Mouse (Mus musculus): ENCODE data around the gene Il16. TPM values are rescaled to one million over a fixed set of nuclear protein-coding genes. Genes with fewer than 3 reads are reported as not detected.

Il16 gene
- total RNA-seq, 2 experiments from 2014 or later = 57.5 to 62.0 TPM

DNA sequence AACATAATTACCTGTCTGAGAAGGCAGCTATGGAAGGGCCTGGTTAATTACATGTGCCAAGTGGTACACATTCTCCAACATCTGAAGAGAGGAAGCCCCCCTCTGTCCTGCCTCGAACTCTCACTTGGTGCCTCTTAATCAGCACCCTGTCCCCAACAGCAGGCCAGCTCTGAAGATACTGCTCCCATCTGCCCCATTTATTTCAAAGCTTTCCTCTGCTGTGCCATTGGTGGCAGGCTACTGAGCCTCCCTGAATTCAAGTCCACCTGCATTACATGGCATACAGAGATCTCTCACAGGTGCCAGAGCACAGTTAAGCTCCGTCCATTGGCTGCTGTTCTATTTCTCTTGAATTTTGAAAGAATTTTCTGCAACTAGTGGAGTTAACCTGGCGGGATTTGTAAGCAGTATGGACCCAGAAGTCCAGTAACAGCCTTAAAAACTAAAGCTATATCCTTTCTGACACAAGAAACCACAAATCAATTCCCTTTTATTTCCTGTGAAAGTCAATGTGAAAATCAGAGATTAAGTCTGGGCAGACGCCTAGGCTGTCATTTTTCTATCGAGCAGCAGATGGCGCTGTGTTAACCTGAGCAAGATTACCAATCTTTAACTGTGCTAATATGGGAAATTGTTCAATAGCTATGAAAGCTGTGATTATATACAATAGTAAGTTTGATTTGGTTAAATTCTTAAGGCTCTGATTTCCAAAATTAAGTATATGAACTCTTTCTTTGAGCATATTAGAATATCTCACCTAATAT is 49.9 kb downstream of the Il16 start:
- peak in 1 of 2 experiments; percentile 46 for DNase-seq (ENCODE audit: low spot score in 2 of 2)

DNA sequence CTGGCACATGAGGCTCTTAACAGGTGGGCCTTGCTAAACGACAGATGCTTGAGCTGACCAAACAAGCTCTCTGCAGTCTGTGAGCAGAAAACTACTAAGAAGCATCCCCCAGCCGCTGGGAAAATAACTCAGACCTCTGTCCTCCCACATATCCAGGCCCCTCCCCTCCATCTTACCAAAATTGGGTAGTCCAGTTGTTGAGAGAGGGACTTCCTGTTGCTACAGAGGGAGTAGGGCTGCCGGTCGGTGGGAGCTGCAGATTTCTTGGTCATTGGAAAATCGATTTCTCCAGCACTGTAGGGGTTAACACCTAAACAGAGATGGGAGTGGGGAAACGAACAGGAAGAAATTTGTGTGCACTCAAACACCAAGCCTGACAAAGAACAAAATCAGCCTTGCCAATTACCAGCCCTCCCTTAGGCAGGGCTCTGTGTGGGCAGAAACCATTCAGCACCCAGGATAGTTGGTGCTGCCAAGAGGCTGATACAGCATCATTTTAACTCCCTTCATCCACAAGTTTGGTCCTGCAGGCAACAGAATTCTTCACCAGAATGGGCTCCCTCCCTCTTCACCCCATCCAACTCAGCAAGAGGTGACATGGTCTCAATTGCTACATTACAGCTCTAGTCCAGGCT is 62.8 kb downstream of the Il16 start:
- peak; percentile 33 to 71 for DNase-seq (ENCODE audit: low spot score in 2 of 2)

DNA sequence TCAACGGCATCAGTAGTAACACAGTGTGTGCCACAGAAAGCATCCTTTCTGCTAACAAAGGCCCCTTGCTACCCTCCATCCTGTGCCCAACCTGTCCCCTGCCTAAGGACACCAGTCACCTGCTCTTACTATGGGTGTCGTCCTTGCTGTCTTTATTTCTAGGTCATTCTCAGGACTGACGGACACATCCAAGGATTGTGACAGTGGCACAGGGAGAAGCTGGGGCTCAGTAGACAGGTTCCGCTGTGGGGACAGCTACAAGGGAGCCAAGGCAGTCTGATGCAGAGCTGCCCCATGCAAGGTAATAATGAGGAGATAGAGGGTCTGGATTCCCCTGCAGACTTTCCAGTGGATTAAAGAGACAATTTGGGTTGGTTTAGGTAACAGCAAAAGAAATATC is 67.0 kb downstream of the Il16 start:
- DNase-seq (ENCODE audit: low spot score in 2 of 2) = no peak

DNA sequence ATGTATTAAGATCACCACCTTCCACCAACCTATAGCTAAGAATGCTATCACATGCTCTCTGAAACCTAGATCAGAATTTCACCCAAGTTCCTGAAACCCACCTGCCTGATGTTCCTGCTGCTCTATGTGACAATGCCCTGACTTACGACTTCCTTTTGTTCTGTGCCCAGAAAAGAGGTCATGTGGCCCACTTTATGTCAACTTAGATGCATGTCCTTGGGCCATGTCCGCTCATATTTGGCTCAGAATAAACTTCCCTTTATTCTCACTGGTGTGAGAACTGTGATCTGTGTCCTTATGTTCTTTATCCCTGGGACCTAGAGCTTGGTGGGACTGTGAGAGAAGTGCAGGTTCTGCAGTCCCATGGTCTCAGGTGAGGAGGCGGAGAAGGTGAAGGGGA is 68.2 kb downstream of the Il16 start:
- no peak for DNase-seq (ENCODE audit: low spot score in 2 of 2)

DNA sequence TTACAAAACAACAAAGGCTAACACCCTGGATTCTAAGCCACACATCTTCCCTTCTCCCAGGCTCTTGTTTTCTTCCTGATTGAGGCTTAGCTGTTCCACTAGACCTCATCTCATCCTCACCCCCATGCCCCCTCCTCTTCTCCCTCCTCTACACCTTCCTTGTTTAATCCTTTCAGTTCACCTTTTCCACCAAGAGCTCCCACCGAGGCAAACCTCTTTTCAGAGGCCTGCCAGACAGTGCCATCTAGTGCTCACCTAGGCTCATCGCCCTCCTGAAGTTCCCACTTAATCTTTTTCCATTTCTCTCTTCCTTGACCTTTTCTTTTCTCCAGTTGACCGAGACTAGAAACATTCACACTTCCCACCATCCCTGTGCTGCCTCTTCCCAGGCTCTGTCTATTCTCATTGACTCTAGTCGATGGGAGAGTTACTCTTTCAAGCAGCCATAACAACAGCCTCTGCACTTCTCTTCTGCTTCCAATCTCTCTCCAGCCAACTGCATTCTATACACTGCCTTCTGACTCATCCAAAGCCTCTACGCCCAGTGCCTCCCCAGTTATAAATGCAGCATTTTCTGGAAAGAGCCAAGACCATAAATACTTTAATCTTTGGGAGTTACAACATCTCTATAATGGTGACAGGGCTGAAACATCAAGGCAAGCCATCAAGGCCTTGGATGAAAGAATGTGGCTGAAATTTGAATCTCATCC is 69.8 kb downstream of the Il16 start:
- no peak for DNase-seq (ENCODE audit: low spot score in 2 of 2)

DNA sequence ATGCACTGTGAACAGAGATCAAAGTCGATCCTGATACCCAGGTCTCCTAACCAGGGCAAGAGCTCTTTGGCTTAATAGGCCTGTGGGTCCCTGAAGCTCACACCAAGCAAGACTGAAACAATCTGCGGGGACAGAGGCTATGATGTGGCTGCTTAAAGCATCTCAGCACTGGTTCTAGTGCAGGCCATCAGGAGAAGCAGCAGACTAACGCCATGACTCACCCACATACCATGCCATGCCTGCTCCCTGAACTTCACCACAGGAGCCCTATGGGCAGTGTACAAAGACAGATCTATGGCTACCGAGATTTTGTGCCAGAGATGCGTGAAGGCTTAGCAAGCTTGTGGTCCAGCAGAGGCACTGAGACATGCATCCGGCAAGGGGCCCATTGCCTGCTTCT is 74.0 kb downstream of the Il16 start:
- DNase-seq (ENCODE audit: low spot score in 2 of 2) = no peak

DNA sequence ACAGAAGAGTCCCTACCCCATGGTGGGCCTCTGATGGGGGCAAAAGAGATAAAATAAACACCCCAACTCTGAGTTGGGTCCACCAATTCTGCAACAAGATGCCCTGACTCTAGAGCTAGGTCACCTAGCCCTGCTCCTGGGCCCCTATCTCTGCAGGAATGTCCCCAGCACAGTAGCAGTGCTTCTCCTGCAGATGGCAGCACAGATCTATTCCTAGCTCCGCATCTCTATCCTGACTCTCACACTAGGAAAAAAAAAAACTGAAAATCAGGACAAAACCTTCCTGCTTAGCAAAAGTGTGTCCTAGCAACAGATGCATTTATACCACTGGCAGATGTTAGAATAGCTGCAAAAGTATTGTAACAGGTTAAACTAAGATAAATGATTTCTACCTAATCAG is 76.8 kb downstream of the Il16 start:
- peak in 1 of 2 experiments; percentile 78 for DNase-seq (ENCODE audit: low spot score in 2 of 2)

DNA sequence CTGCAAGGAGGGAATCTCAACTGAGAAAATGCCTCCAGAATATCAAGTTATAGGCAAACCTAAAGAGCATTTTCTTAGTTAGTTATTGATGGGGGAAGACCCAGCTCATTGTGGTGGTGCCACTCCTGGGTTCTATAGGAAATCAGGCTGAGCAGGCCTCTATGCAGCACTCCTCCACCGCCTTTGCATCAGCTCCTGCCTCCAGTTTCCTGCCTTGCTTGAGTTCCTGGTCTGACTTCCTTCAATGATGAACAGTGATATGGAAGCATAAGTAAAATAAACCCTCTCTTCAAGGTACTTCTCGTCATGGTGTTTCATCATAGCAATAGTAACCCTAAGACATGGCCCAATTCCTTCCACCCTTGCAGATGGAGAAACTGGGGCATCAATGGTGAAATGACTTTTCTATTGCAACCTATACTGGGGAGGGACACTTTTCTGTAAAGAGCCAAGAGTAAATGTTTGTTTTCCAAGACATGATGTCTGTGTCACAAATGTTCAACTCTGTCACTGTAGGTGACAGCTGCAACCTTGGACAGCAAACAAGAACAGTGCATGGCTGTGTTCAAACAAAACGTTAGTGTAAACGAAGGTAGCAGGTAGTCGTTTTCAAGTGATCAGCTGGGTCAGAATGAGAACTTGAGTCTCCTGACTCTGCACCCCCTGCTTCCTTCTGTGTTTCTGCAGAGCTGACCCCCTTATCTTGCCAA is 77.4 kb downstream of the Il16 start:
- no peak for DNase-seq (ENCODE audit: low spot score in 2 of 2)

DNA sequence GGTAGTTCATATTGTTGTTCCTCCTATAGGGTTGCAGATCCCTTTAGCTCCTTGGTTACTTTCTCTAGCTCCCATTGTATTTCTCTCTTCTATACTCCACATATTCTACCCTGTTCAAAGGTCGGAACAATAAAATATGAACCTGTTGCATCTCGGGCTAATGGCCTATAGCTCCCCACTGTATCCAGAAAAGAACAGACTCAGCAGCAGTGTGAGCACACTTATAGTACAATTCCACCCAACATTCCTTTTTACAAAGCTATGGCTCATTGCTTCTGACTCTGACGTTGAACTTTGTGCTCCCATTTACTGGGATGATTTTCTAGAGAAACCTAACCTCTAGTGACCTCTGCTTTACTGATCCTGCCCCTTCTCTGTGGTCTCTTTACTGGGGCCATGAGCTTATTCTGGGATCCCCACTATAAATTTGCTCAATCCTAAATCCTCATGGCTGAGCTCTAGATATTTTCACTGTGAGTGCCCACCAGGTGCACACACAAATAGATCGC is 79.4 kb downstream of the Il16 start:
- DNase-seq (ENCODE audit: low spot score in 2 of 2) = no peak

DNA sequence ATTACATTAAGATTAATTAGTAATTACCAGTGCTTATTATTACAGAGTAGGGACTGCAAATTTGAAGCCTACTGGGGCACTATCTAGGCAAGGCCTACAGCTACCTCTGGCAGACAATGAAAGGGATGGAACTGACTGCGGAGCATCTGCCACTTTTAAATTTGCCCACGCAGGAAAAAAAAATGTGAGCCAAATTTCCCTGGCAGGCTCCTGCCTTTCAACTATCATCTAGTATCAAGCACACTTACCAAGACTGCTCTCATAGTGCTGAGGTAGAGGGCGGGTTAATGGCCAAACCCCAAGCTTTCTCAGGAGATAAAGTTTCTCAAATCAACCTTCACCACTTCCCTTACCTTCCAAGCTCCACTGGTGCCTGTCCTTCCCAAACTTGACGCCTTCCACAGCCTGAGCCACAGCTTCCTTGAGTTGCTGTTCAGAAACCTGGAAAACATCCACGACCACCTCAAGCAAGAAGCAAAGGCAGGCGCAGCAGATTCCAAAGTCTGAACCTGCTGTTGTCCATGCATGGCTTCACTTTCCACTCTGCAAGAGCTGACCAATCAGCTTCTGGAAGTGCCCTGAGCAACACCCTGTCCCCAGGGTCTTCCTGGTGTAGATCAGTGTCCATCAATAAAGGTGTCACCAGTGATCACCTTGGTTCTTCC is 82.7 kb downstream of the Il16 start:
- DNase-seq (ENCODE audit: low spot score in 2 of 2) = peak; percentile 58 to 84

DNA sequence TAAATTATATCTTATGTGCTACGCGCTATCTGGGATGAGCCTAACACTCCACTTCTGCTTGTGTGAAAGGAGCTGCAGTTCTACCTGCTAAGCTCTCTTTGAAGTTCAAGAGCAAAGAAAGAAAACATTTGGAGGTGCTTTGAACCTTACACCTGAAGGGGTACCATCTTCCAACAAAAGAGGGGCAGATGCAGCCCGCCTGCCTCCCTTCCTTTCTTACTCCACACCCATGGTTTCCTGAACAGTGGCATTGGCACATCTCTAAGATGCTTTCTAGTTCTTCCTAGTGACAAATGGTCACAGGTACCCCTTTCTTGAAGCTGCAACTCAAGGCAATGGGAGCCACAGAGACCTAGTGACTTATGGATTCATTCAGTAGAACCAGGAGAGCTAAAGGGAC is 83.8 kb downstream of the Il16 start:
- no peak for DNase-seq (ENCODE audit: low spot score in 2 of 2)

DNA sequence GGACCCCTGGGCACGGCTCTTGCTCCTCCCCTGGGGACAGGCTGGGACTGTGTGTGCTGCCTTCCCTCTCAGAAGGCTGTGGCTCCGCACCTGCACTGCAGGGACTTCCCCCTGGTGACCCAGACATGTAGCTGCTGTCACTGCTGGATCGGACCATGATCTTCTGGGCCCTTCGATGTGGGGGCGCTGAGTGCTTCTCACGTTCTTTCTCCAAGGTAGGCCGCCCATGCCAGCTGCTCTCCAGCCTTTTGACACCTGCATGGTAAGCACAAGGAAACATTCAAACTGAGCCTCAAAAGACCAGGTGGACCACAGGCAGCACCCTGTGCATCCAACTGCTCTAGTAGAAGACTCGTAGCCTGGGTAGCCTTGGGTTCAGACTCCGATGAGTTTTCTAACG is 84.5 kb downstream of the Il16 start:
- DNase-seq (ENCODE audit: low spot score in 2 of 2) = no peak

DNA sequence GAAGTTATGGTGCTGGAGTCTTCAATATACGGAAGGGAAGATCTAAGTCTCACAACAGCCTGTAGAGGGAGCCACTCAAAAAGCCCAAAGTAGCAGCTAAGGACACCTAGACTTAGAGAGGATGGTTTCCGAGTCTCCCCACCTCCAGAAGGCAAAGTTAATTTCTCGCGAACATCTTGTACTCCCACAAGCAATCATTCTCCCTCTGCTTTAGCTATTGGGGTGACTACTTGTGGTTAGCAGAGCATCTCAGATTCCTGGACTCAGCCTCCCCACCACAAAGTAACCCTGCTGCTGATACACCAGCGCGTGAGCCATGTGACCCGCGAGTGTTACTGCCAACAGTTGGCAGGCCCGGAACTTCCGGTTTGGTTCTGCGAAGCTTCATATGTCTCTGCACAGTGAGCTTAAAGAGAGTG is 85.2 kb downstream of the Il16 start:
- DNase-seq (ENCODE audit: low spot score in 2 of 2) = peak in 1 of 2 experiments; percentile 57

DNA sequence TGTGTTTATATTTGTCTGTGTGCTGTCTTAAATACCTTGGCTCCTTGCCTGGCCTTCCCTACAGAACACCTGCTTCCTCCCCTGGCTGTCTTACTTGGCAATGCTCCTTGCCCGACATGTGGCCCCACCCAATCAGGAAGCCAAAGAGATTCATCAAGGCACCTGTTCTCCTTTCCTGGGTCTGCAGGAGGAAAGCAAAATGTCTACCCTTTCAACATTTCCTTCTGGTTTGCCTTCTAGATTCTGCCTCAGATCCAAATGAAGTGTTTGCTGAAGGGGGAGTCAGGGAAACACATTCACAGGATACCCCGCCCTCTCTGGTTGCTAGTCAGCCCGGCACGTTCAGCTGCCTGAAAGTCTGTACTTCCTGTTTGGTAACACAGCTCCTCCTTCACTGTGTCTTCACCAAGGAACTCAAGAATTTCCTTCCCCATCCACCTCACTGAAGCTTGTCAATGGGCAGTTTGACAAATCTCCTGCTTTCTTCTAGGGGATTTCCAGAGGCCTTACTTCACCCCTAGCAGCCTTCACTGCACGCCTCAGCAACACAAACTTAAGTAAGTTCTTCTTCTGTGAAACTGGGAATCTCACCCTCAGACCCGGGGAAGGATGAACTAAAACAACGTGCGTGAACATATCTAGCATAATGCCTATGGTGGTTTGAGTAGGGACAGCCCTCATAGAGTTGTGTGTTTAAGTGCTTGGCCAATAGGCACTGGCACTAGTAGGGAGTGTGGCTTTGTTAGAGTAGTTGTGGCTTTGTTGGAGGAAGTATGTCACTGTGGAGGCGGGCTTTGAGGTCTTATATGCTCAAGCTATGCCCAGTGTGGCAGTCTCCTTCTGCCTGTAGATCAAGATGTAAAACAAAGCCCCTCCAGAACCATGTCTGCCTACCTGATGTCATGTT is 86.1 kb downstream of the Il16 start:
- no peak for DNase-seq (ENCODE audit: low spot score in 2 of 2)

DNA sequence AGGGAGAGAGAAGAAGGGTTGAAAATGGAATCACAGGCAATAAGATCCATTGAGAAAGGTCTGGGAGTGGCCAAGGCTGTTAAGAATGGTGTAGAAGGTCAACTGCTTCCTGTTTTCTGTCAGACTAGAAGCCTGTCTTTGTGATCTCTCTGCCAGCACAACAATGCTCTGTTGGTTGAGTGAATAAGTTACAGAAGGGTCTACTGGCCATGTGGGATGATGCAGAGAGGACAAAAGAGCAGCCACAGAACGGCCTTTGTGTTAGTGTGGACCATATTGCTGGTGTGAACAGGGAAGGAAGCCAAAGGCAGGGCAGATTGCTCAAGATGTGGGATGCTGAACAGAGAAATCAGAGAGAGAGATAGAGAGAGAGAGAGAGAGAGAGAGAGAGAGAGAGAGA is 86.8 kb downstream of the Il16 start:
- no peak for DNase-seq (ENCODE audit: low spot score in 2 of 2)

DNA sequence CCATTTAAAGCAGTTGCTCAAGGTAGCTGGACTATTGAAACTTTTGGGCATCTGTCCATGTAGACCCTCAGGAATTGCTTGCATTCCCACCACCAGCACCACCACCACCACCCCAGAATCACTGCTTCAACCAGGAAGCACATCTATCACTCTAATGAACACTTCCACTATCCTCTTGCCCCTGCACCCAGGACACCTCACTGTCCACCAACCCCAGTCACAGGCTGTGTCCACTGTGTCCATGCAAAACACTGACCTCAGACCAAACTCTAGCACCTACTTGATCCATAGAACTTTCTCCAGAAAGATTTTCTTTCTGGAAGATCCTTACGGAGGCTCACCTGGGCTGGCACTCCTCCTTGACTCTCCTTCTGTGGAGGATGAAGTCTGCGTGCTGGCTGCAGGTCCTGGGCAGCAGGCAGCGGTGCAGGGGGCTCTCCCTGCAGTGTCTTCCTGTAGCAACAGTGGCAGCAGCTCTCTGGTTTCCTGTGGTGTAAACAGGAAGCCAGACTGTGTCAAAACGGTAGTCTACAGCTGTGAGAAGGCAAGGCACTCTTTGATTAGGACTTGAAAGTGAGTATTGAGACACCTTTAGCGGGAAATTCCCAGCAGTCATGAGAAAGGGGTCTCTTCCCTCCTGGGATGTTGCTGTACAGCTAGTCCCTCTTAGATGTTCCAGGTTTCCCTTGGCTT is 90.4 kb downstream of the Il16 start:
- no peak for DNase-seq (ENCODE audit: low spot score in 2 of 2)

DNA sequence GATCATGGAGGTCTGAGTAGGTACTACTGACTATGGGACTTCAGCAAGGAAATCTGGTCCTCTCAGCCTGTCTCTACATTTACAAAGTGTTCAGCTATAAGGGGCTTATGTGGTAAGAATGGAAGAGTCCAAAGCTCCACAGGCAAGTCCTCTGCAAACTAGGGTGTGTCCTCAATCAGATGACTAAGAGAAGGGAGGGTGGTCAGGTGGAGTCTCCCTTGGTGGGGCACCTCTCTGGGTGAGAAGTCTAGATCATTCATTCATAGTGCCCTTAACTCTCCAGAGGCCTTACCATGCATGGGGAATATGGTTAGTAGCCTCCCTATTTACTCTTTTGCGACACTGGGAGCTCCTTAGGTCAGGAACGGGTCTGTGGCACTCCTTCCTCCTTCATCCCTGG is 91.3 kb downstream of the Il16 start:
- no peak for DNase-seq (ENCODE audit: low spot score in 2 of 2)

DNA sequence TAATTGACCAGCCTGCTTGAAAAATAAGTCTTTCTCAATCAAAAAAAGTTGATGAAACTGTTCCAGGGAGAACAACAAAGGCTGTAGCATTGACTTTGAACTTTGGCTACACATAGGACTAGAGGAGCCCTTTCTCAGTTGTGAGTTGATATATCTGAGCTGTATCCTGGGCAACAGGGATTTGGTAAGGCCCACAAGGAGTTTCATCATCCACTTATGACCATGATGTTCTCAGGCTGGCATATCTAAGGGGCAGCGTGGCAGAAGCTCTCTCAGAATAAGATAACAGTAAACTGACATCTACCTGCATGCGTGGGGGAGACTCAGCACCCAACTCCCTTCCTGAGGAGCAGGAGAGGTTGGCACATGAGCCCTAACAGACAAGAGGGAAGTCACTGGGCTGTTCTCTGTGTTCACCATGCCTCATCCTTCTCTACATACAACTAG is 91.9 kb downstream of the Il16 start:
- DNase-seq (ENCODE audit: low spot score in 2 of 2) = no peak

DNA sequence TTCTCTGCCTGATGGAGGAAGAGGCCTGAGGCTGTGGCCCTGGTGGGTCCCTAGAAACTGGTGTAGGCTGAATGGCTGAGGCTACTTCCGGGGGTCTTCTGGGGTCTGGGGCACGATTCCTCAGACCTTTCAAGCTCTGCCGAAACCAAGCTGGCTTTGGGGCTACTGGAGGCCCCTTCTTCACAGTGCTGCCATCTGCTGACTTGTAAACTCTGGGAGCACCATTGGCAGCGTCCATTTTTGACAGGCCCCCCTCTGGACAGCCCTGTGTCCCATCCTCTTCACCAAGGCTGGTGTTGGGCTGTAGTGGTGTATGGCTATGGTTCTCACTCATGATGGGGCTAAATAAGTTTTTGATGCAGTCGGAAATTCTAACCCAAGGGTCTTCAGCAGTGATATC is 93.0 kb downstream of the Il16 start:
- no peak for DNase-seq (ENCODE audit: low spot score in 2 of 2)
